Mouse (Mus musculus) retina, embryonic 14.5 days (tissue): Measurements from ENCODE around the gene 1810055G02Rik.

ENCODE experiments used
- DNase-seq: peaks from one replicate; pipeline ENCODE4 v3.0.0-alpha.2; 2015; ENCODE audit warnings: low spot score

The 1810055G02Rik gene

DNA sequence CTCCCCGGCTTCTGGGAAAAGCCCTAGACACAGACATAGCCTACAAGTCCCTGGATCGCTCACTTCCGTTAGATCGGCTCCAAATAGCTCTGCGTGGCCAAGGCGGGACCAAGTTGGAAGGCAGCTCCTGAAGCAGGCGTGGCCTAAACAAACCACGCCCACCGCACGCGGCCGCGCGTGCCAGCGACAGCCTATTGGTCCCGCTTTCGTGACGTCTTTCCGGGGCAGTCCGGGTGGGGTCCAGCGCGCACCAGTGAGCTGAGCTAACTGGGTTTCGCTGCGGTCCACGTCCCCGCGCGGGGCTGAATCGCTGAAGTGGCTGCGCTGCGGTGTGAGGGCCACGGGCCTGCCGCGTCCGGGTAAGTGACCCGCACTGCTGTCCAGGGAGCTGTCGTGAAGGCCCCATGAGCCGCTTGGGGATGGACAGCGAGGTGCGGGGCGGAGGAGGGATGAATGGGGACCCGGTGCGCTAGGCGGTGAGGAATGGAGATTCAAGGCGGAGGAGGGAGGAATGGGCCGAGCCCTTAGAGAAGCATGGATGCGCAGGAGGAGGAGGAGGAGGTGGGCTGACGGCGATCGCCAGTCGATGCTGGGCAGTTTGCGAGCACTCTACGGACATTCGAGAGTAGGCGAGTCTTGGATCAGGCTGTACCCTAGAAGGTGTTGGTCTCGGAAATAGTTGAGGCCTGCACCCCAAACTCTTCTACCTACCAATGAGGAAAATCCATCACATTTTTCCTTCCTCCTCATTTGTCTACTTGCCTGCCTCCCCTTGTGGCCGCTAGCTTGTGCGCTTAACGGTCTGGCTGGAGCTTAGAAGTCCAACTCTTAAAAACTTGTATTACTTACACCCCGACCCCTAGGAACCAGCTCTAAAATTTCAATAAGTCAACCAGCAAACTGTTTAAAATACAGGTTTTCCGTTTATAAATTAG, at the start of gene 1810055G02Rik:
Gene 1810055G02Rik, plus strand, starts transcription at position 216 of the 935 bp plus-strand sequence.
- peak; percentile 96 for DNase-seq

DNA sequence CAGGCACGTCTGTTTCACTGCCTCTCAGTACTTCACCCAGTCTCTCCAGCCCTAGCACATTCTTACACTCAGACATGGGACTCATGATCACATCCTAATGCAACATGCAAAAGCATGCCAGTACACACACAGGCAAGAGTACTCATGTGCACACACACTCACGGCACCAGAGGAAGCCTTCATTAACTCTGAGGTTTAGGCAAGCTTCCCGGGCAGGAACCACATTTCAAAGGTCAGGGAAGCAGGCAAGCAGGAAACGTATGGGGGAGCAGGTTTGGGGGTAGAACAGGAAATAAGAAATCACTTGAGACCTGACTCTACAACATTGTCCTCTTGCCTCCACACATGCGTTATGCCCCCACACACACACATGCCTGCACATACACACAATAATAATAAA, 42.6 kb upstream of the 1810055G02Rik start:
- DNase-seq: no peak

DNA sequence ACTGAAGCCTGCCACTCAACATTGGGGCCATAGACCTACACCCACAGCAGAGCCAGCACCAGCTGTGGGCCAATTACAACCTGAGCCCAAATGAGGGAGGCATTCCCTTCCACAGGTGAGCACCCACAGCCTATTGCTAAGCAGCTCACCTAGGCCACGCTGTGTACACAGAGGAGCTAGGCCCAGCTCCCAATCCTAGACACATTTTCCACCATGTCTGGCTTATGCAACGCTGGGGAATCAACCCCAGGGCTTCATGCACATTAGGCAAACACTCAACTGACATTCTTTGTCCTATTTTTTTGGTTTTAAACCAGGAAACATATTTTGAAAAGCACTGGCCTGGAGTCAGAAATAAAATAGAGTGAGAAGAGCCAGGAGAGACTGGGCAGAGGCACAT, 41.5 kb upstream of the 1810055G02Rik start:
- no peak for DNase-seq

DNA sequence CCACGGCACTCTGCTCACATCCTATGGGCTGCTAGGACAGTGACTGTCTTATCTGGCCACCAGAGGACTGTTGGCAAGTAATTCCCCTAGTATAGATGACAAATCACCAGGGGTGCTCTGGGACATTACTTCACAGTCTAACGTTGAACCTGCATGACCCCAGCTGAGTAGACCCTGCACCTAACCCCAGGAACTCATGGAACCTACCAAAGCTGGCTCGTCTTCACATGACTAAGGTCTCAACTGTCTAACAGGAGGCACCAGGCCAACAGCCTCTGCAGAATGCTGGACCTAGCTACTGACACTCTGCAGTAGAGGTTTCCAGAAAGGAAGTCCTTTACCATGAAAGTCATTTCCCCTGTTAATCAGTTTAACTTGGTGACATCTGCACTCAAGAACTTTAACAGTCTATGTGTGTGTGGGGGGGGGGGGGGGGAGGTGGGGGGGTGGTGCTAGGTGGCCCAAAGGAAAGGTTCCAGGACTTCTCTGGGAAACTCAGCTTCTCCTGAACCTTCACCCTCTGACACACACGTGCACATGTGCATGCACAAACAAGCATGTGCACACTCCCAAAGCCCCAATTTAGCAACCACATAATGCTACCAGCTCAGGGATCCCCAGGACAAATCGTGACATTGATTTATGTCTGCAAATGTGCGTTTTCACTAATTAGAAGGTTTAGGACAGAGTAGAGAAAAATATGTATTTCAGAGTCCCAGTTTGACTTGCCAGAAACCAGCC, 40.8 kb upstream of the 1810055G02Rik start:
- DNase-seq: no peak

DNA sequence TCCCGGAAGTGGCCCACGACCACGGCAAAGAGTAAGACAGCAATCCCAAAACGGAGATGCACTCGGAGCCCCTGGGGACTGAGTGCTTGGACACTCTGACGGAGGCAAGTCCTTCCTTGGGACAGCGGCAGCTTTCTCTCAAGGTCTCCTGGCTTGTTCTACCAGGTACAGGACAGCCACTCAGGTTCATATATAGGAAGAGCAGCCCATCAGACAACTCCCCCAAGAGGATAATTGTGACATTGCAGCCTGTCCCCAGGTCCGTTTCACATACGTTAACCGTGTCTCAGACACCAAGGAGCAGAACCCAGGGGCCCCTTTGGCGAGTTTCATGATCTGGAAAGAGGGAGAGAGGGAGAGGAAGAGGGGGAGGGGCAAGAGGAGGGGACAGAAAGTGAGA, 40.1 kb upstream of the 1810055G02Rik start:
- DNase-seq: peak; percentile 33

DNA sequence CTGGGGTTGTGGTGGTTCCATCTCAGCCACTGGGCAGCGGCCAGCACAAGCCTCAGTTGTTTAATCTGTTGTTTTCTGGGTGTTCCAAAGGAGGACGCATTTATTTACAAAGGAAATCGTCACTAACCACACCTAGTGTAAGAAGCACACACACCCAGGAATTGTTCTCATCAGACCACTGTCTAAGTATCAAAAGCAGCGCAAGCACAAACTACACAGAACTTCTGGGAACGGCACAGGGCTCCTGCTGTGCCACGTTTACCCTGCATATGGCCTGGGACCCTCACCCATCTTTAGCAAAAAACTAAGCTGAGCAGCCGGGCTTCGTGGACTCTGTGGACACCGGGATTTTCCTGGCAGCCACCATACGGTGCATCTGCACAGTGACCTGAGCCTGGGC, 39.5 kb upstream of the 1810055G02Rik start:
- DNase-seq: no peak

DNA sequence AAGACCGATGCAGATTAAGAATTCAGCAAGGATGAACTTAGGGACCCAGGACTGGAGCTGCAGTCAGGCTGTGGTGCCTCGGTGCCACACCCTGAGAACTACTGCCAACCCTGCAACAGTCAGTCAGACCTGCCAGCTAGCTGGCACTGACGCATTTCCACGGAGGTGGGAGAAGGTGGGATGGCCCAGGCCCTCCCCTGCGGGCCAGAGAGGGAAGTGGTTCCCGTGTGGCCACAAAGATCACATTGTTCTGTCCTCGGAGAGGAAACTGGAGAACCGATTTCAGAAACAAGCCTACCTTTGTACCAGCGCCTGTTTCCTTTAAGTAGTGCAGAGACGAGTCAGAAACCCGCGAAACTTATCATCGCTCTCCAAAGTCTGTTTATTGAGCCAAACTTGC, 39.0 kb upstream of the 1810055G02Rik start:
- DNase-seq: no peak

DNA sequence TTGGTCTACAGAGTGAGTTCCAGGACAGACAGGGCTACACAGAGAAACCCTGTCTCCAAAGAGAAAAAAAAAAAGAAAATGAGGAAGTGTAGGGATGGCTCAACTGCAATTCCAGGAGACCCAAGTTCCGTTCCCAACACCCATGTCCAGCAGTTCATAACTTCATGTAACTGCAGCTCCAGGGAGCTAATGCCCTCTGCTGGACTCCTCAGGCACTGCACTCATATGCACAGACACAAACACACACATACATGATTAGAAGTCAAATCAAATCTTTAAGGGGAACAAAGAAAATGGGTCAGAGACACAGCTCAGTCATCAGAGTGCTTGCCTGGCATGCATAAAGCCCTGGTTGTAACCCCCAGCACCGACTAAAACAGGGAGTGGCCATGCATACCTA, 34.9 kb upstream of the 1810055G02Rik start:
- DNase-seq: no peak

DNA sequence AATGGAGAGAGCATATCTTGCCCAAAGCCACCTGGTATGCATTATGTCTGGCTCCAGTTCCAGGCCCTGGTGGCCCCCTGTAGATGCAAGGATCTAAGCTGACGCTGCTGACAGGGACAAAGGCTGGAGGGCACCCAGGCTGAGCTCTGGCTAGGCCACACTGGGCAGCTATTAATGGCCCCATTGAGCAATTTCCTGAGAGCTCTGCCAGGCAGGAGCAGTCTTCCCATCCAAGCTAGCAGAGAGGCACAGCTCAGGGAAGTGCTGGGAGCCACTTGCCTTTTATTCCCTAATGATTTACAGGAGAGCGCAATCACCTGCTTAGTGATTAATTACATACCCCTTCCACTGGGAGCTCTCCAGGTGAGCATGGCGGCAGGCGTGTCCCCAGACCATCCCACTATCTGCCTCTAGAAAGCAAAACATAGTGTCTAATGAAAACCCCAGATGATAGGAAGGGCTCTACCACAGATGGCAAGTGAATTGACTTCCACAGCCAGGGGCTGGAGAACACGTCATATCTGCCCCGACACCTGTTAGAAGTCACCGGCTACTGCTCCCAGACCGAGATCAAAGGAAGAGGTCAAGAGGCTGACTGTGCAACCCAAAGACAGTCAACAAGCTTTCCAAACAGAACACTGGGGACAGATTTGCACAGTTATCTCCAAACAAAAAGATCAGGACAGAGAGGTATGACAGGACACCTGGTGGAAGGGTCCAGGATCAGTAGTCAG, 33.8 kb upstream of the 1810055G02Rik start:
- DNase-seq: no peak

DNA sequence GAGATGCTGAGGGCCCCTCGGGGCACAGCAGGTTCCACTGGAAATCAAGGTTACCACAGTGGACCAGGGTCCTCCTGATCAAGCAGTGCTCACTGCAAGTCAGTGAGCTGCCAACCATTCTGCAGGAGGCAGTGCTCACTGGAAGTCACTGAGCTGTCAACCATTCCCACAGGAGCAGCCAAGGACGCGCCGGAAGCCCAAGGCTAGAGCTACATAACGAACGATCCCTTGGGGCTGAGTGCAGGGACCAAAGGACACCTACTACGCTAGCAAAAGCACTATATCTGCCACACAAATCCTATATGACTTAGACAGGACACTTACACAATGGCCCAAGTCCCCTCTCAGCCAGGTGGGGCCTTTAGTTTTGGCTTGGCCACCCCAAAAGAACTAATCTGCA, 27.4 kb upstream of the 1810055G02Rik start:
- DNase-seq: no peak

DNA sequence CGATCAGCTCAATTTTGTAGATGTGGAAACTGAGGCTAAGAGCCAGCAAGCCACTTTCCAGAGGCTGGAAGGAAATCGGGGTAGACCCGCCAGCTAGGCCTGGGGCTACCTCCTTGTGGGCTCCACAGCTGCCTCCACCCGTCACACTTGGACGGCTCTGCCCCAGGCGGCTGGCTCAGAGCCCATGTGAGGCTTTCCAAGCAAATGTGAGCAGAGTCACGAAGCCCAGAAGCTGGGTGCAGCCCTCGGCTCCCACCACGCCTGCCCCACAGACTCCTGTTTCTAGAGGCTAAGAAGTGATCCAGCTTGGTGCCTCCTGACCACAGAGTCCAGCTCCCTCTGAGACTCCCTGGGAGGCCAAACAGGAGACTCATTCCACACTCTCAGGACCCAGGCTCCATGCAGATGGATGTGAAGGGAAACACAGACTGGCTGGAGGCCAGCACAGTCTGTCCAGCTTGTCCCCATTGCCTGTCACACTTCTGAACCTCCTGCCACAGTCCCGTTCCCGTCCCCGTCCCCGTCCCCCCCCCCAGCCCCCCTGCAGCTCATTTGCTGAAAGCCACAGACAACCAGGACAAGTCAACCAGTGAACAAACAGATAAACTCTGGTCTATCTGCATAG, 26.7 kb upstream of the 1810055G02Rik start:
- DNase-seq: no peak

DNA sequence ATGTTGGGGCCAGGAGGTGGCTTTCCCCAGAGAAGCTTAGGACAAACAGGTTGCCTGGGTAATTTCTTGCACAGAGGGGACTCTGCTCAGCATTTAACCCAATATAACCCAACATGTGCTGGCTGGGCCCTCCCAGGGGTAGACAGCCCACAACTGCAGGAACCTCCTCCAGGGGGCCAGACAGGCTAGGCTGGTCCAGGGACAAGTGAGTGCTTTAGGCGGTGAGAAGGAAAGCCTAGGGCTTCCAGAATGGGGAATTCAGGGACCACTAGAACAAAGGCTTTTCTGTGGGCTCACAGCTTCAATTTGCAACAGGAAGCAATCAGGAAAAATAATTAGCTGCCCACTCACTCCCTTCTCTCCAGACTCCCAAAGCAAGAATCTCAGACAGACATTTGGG, 23.7 kb upstream of the 1810055G02Rik start:
- peak; percentile 30 for DNase-seq

DNA sequence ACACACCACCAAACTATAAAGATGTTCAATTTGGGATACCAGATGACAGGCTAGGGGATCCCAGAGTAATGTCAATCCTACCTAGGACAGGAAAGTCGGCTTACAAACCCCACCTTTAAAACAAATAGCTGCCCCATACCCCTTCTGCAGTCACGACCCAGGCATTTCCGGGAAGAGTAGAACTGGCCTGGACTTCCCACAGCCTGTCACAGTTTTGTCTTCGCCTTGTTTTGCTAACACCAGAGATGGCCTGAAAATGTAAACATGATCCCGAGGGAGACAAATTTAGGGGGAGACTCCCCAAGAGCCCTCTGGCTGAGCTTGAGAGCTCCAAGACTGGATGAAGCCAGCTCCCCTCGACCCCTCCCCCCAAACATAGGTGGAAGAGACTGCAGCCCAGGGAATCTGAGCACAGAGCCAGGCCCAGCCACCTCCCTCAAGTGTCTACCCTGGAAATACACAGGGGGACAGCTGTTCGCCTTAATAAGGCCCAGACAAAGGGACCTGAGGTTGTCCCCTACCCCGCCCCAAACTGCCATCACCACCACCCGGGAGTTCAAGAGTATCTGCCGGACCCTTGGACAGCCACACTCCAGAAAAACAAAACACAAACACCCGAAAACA, 23.0 kb upstream of the 1810055G02Rik start:
- DNase-seq: peak; percentile 58

DNA sequence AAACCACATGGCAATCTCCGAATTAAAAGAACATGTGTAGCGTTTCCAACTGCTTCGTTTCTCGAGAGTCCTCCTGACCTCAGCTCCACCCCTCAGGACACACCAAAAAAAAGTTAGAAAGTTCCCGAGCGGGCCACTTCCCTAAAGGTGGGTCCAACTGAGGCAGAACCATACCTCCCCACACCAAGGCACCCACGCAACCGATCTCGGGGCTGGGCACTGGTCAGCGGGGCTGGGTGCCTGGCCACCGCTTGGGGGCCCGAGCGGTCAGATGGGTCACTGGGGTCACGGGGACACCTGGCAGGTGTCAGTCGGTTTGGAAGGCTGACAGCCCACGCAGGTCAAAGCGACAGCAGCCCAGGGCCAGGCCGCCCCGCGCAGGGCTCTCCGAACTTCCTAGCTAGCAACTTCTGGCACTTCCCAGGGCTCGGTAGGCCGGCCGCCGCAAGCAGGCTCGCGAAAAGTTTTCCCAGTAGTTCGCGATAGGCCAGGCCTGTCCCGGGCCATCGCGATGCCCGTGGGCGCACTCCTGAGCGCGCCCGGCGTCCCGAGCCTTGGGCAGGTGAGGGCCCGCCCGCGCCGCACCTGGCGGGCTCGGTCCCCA, 22.4 kb upstream of the 1810055G02Rik start:
- DNase-seq: peak; percentile 42

DNA sequence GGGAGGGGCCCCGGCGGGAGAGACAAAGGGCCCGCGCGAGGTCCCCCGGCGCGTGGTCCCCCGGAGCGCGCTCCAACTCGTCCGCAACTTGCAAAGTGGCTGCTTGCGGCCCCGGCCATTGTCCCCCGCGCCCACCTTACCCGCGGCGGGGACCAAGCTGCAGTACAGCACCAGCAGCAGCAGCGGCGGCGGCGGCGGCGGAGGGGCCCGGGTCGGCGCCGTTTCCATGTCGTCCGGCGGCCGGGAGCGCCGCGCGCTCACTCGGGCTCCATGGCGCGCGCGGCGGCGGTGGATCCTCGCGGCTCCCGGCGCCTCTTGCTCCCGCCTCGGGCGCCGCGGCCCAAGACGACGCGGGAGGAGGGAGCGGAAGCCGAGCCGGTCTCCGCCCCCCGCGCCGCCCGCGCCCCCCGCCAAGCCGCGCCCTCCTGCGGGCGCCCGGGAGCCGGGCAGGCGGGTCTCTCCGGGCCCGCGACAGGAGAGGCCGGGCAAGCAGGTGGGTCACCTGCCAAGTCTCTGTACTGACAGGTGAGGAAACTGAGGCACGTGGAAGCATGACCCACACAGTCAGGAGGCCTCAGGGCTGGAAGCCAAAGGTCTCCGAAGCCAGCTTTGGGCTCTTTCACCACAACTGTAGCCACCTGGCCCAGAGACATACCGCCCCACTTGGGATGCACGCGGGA, 21.7 kb upstream of the 1810055G02Rik start, which contains the start of gene Lrp5:
Gene Lrp5, minus strand, starts transcription at position 350 of the 680 bp plus-strand sequence.
- DNase-seq: peak; percentile 52

DNA sequence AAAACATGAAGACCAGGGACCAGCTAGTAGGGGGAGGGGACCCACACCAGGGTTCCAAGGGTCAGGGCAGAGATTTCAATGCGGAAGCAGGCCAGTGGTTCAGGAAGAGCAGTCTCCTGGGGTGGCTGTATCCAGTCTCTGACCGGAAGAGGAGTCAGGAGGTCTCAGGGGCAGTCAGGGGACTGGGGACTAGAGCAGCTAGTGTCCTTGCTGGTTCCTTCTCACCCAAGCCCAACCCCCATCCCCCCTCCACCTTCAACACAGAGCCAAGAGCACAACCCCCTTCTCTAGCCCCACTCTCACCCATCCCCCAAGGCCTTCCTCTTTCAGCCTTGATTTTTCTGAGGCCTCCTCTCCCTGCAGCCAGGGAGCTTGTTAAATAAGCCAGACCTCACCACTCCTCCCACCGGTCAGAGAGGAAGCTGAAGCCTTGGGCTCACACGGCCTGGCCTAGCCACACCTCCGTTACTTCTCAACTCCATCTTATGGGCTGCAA, 20.4 kb upstream of the 1810055G02Rik start:
- DNase-seq: peak; percentile 63

DNA sequence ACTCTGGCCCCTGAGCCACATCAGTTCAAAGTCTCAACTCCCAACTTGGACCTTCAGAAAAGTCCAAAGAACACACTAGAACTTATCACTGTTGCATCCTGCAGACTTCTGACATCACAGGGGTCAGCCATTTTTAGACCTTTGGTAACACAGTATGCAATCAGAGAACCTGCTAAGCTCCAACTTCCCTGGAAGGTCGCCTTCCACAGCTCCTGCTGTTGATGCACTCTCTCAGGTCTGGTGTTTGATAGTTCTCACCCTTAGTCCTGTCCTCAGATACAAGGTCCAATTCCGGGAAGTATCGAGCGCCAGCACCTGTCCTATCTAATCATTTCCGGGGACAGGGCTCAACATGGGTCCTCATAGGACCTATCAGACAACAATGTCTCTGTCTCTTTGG, 16.8 kb upstream of the 1810055G02Rik start:
- no peak for DNase-seq

DNA sequence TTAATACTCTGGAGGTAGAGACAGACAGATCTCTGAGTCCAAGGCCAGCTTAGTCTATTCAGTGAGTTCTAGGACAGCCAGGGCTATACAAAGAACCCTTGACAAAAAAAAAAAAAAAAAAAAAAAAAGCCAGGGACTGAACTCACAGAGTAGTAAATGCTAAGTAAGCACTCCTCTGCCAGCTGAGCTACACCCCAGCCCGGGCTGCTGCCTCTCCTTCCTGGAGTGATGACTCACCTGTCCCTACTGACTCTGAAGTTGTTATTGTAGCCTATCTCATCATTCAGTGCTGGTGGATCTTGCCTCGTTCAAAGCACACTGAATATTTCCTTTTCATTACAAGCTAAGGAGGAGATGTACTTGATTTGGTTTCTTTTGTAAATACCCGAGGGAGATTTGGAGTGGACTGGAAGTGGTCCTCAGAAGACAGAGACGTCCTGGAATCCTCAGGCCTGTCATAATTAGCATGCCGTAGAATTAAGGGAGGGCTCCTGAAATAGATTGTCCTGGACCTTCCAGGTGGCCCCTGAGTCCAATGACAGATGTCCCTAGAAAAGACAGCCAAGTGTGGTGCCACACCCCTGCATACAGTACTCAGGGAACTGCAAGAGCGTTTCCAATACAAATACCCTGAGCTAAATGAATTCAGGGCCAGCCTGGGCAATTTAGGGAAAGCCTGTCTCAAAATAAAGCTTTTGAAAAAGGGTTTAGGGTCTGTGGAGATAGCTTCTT, 15.5 kb upstream of the 1810055G02Rik start:
- DNase-seq: no peak

DNA sequence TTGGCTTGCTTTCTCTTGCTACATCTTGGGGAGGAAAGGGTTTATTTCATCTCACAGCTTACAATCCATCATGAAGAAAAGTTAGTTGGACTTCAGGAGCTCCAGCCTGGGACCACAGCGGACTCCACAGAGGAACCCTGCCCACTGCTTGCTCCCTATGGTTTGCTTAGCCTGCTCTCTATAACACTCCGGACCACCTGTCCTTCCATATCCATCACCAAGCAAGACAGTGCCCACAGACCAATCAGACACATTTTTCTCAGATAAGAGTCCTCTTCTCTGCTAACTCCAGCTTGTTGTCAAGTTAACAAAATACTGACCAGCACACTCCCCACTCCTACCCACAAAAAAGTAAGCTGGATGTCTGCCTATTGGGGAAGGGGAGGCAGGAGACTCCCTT, 13.6 kb upstream of the 1810055G02Rik start:
- no peak for DNase-seq

DNA sequence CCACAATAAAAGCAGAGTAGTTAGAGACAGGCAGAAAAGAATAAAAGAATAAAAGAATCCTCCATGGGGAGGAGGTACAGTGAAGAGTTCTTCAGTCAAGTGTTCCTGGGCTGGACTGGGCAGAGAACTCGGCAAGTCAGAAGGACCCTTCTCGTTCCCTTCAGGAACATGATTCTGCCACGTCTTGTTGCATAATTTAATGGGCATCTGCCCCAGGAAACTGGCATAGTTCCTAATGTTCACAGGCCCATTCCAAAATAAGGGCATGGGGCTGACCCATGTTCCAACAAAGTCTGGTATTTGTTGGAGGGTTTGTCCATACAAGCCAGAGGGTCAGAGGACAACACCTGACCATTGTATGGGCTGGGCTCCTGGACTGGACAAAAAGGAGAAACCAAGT, 13.1 kb upstream of the 1810055G02Rik start:
- DNase-seq: no peak
